ENCODE assay signal across 21 mouse cellular contexts in genomic region chr3:95136336-95136735, GRCm38 (mm10). TPM values are rescaled to one million over a fixed set of nuclear protein-coding genes. Genes with fewer than 3 reads are reported as not detected.
DNase-seq lines count a peak whose midpoint lies in the region; ATAC-seq and TF ChIP-seq lines count a peak whose summit lies in the region.
"Had no signal": no experiment of that assay in that cellular context is flagged by ENCODE, and none has a peak within 500 bp of the region (broad histone marks: within the 10 kb centered on the region; RNA-seq: fewer than 3 reads in every experiment).

No protein-coding gene starts in this region.

- peaks cover 11% of the 10 kb centered on the region for H3K4me1 ChIP-seq in midbrain, embryonic 11.5 days (ENCODE audit: control insufficient read depth, insufficient read depth, low read length)
- H3K4me1 ChIP-seq in midbrain, embryonic 16.5 days (ENCODE audit: control insufficient read depth, insufficient read depth, low read length): peaks cover 20% of the 10 kb centered on the region
- peaks cover 29% of the 10 kb centered on the region for H3K4me1 ChIP-seq in bone marrow macrophage, adult 2 months (ENCODE audit: control insufficient read depth, insufficient read depth, low read length)

- no peak overlapping the region for H3K4me3 ChIP-seq in midbrain, embryonic 11.5 days (ENCODE audit: low read depth, low read length)
- no peak overlapping the region for H3K4me3 ChIP-seq in midbrain, embryonic 16.5 days (ENCODE audit: low read depth, low read length)
- H3K4me3 ChIP-seq in bone marrow macrophage, adult 2 months (ENCODE audit: insufficient read depth, low read length): peak overlapping the region; percentile 30; the same call in 1 of the 2 replicates
- H3K4me3 ChIP-seq in macrophage (ENCODE audit: inconsistent target): no peak overlapping the region
- H3K4me3 ChIP-seq: forebrain, embryonic 13.5 days had no signal

- no peak for TF ChIP-seq CTCF in bone marrow macrophage, adult 2 months (IDR thresholded peaks at IDR 0.05; ENCODE audit: low read depth, low read length)

- no peaks in the 10 kb centered on the region for H3K27me3 ChIP-seq in midbrain, embryonic 11.5 days (ENCODE audit: control insufficient read depth, insufficient read depth, low read length)
- H3K27me3 ChIP-seq in midbrain, embryonic 16.5 days (ENCODE audit: control insufficient read depth, insufficient read depth, low read depth, low read length): no peaks in the 10 kb centered on the region
- H3K27me3 ChIP-seq: forebrain, embryonic 13.5 days; heart, embryonic 13.5 days; limb, embryonic 13.5 days; lung, embryonic 15.5 days; neural tube, embryonic 15.5 days had no signal

- 94% methylated on average over 3 of the region's 3 CpGs for WGBS in midbrain, embryonic 11.5 days
- 98% methylated on average over 3 of the region's 3 CpGs for WGBS in midbrain, embryonic 16.5 days
- WGBS in macrophage (ENCODE audit: missing documents): 2% methylated on average over 3 of the region's 3 CpGs

- no peak overlapping the region for H3K4me2 ChIP-seq in midbrain, embryonic 11.5 days
- no peak overlapping the region for H3K4me2 ChIP-seq in midbrain, embryonic 16.5 days (ENCODE audit: low read length)
- H3K4me2 ChIP-seq: forebrain, embryonic 13.5 days had no signal

- peaks cover 45% of the 10 kb centered on the region for H3K79me2 ChIP-seq in macrophage (ENCODE audit: inconsistent target)

- H3K27ac ChIP-seq in midbrain, embryonic 11.5 days (ENCODE audit: low read depth, low read length): no peak overlapping the region
- H3K27ac ChIP-seq in midbrain, embryonic 16.5 days (ENCODE audit: low read length): no peak overlapping the region
- H3K27ac ChIP-seq in bone marrow macrophage, adult 2 months (ENCODE audit: insufficient read depth, low read depth, low read length): peak overlapping the region; percentile 96
- peak overlapping the region; percentile 92 for H3K27ac ChIP-seq in macrophage
- H3K27ac ChIP-seq: forebrain, embryonic 13.5 days; heart, embryonic 13.5 days; limb, embryonic 13.5 days; lung, embryonic 15.5 days; neural tube, embryonic 15.5 days had no signal

- H3K36me3 ChIP-seq in midbrain, embryonic 11.5 days (ENCODE audit: control insufficient read depth, insufficient read depth, low read length): peaks cover 2% of the 10 kb centered on the region; the same call in 1 of the 2 replicates
- H3K36me3 ChIP-seq in midbrain, embryonic 16.5 days (ENCODE audit: control insufficient read depth, insufficient read depth, low read length): peaks cover 7% of the 10 kb centered on the region; the same call in 1 of the 2 replicates
- peaks cover 8% of the 10 kb centered on the region; the same call in 1 of the 2 replicates for H3K36me3 ChIP-seq in macrophage (ENCODE audit: inconsistent target)

- DNase-seq in CD4-positive, CD25-positive, alpha-beta regulatory T cell, adult 2 months (ENCODE audit: low read depth, low spot score): peak; percentile 21
- peak; percentile 45 for DNase-seq in midbrain, embryonic 11.5 days (ENCODE audit: low spot score, missing footprints)
- DNase-seq in embryo, embryonic 11 days: no peak
- no peak for DNase-seq in thymus, postnatal 0 days (ENCODE audit: low spot score)
- DNase-seq: adrenal gland, postnatal 36 days; cerebellum, postnatal 10 days; gastrocnemius, postnatal 25 days; heart, postnatal 36 days; kidney, postnatal 14 days had no signal

- no peak overlapping the region for H3K9ac ChIP-seq in midbrain, embryonic 11.5 days (ENCODE audit: low read length)
- no peak overlapping the region for H3K9ac ChIP-seq in midbrain, embryonic 16.5 days (ENCODE audit: low read depth, low read length)
- H3K9ac ChIP-seq: forebrain, embryonic 13.5 days; lung, embryonic 15.5 days; neural tube, embryonic 15.5 days had no signal

- no peak for ATAC-seq in CD4-positive, CD25-positive, alpha-beta regulatory T cell, adult 4 months
- ATAC-seq in midbrain, embryonic 11.5 days (ENCODE audit: low FRiP score): no peak
- ATAC-seq in midbrain, embryonic 16.5 days: no peak
- ATAC-seq: forebrain, embryonic 13.5 days; hindbrain, embryonic 16.5 days; intestine, postnatal 0 days had no signal

- H3K9me3 ChIP-seq in midbrain, embryonic 11.5 days (ENCODE audit: control insufficient read depth, low read length): no peaks in the 10 kb centered on the region
- no peaks in the 10 kb centered on the region for H3K9me3 ChIP-seq in midbrain, embryonic 16.5 days (replicated peaks; ENCODE audit: control insufficient read depth, low read length, poor library complexity, severe bottlenecking)
- H3K9me3 ChIP-seq: forebrain, embryonic 13.5 days; heart, embryonic 13.5 days; limb, embryonic 13.5 days; lung, embryonic 15.5 days; neural tube, embryonic 15.5 days had no signal

- TF ChIP-seq POLR2A in bone marrow macrophage, adult 2 months (IDR thresholded peaks at IDR 0.05; ENCODE audit: borderline replicate concordance, low read depth, low read length): no peak

RNA-seq across cellular contexts. Expression of gene Lysmd1, which starts 2.4 kb away (rescaled TPM):
- polyA plus RNA-seq in CD4-positive, CD25-positive, alpha-beta regulatory T cell, adult 4 months (2017; shearing (Covaris generic)): 10 to 100 TPM; 25.4 to 43.9 TPM
- polyA plus RNA-seq in midbrain, embryonic 11.5 days (2014; fragmentation: Nextera tagmentation; extraction: Ambion mirVana): 16.1 and 17.4 TPM in 2 replicates
- polyA plus RNA-seq in midbrain, embryonic 16.5 days (2015; fragmentation: Nextera tagmentation; extraction: Ambion mirVana): 53.8 and 57.6 TPM in 2 replicates
- 5.6 and 6.0 TPM in 2 replicates for polyA plus RNA-seq in bone marrow macrophage, adult 2 months (2012; ENCODE audit: insufficient read depth, insufficient read length, missing spikeins)
- total RNA-seq in macrophage (2018; cell fraction: chromatin; rRNA removed): 1 to 10 TPM in 18 of 26 experiments, under 1 TPM in 5, not detected in 3; 0.29 to 8.3 (median 2.8) TPM
- total RNA-seq in macrophage (2018; cell fraction: cytosol; rRNA removed): 1 to 10 TPM; 1.3 to 8.3 (median 6.0) TPM
- total RNA-seq in macrophage (2018; cell fraction: nucleus; rRNA removed): 10 to 100 TPM in 4 of 26 experiments, 1 to 10 TPM in 21, under 1 TPM in 1; 0.76 to 12.4 (median 4.7) TPM
- 3.6 to 5.0 TPM (median 5.0 TPM) in 3 replicates for polyA plus RNA-seq in macrophage (2018)
- 21.1 and 23.4 TPM in 2 replicates for polyA plus RNA-seq in thymus, postnatal 0 days (2015; fragmentation: Nextera tagmentation; extraction: Ambion mirVana)

RNA-seq across cellular contexts. Expression of gene Scnm1, which starts 2.5 kb away (rescaled TPM):
- polyA plus RNA-seq in CD4-positive, CD25-positive, alpha-beta regulatory T cell, adult 4 months (2017; shearing (Covaris generic)): 100 to 1,000 TPM; 110 TPM
- 84.9 and 86.3 TPM in 2 replicates for polyA plus RNA-seq in midbrain, embryonic 11.5 days (2014; fragmentation: Nextera tagmentation; extraction: Ambion mirVana)
- 79.5 and 79.8 TPM in 2 replicates for polyA plus RNA-seq in midbrain, embryonic 16.5 days (2015; fragmentation: Nextera tagmentation; extraction: Ambion mirVana)
- polyA plus RNA-seq in bone marrow macrophage, adult 2 months (2012; ENCODE audit: insufficient read depth, insufficient read length, missing spikeins): 88.6 and 112 TPM in 2 replicates
- 100 to 1,000 TPM in 2 of 26 experiments, 10 to 100 TPM in 24; 25.3 to 107 (median 69.8) TPM for total RNA-seq in macrophage (2018; cell fraction: chromatin; rRNA removed)
- 10 to 100 TPM; 16.7 to 49.0 (median 36.7) TPM for total RNA-seq in macrophage (2018; cell fraction: cytosol; rRNA removed)
- total RNA-seq in macrophage (2018; cell fraction: nucleus; rRNA removed): 100 to 1,000 TPM in 2 of 26 experiments, 10 to 100 TPM in 24; 33.6 to 120 (median 51.4) TPM
- 24.9 to 62.9 TPM (median 34.6 TPM) in 3 replicates for polyA plus RNA-seq in macrophage (2018)
- polyA plus RNA-seq in thymus, postnatal 0 days (2015; fragmentation: Nextera tagmentation; extraction: Ambion mirVana): 77.4 and 81.3 TPM in 2 replicates

RNA-seq across cellular contexts. Expression of gene Tnfaip8l2, which starts 5.8 kb away (rescaled TPM):
- 100 to 1,000 TPM; 238 to 312 TPM for polyA plus RNA-seq in CD4-positive, CD25-positive, alpha-beta regulatory T cell, adult 4 months (2017; shearing (Covaris generic))
- 2.2 and 2.9 TPM in 2 replicates for polyA plus RNA-seq in midbrain, embryonic 11.5 days (2014; fragmentation: Nextera tagmentation; extraction: Ambion mirVana)
- 2.6 and 3.2 TPM in 2 replicates for polyA plus RNA-seq in midbrain, embryonic 16.5 days (2015; fragmentation: Nextera tagmentation; extraction: Ambion mirVana)
- polyA plus RNA-seq in bone marrow macrophage, adult 2 months (2012; ENCODE audit: insufficient read depth, insufficient read length, missing spikeins): 235 and 240 TPM in 2 replicates
- 10 to 100 TPM in 25 of 26 experiments, 1 to 10 TPM in 1; 8.2 to 59.4 (median 20.7) TPM for total RNA-seq in macrophage (2018; cell fraction: chromatin; rRNA removed)
- total RNA-seq in macrophage (2018; cell fraction: cytosol; rRNA removed): 100 to 1,000 TPM in 16 of 26 experiments, 10 to 100 TPM in 10; 31.6 to 166 (median 120) TPM
- total RNA-seq in macrophage (2018; cell fraction: nucleus; rRNA removed): 10 to 100 TPM; 19.5 to 81.9 (median 34.4) TPM
- 63.7 to 188 TPM (median 64.6 TPM) in 3 replicates for polyA plus RNA-seq in macrophage (2018)
- polyA plus RNA-seq in thymus, postnatal 0 days (2015; fragmentation: Nextera tagmentation; extraction: Ambion mirVana): 39.0 and 41.2 TPM in 2 replicates

RNA-seq across cellular contexts. Expression of gene Tmod4, which starts 12.1 kb away (rescaled TPM):
- polyA plus RNA-seq in CD4-positive, CD25-positive, alpha-beta regulatory T cell, adult 4 months (2017; shearing (Covaris generic)): 1 to 10 TPM; 2.5 TPM
- 0.97 TPM in 1 of 2 replicates, not detected in the other for polyA plus RNA-seq in midbrain, embryonic 11.5 days (2014; fragmentation: Nextera tagmentation; extraction: Ambion mirVana)
- polyA plus RNA-seq in midbrain, embryonic 16.5 days (2015; fragmentation: Nextera tagmentation; extraction: Ambion mirVana): 1.1 TPM in 2 replicates
- polyA plus RNA-seq in bone marrow macrophage, adult 2 months (2012; ENCODE audit: insufficient read depth, insufficient read length, missing spikeins): 0.60 TPM in 1 of 2 replicates, not detected in the other
- total RNA-seq in macrophage (2018; cell fraction: chromatin; rRNA removed): 1 to 10 TPM in 8 of 26 experiments, under 1 TPM in 5, not detected in 13; 0.66 to 2.5 (median 1.2) TPM
- total RNA-seq in macrophage (2018; cell fraction: cytosol; rRNA removed): under 1 TPM in 1 of 26 experiments, not detected in 25; 0.28 TPM
- total RNA-seq in macrophage (2018; cell fraction: nucleus; rRNA removed): 1 to 10 TPM in 6 of 26 experiments, under 1 TPM in 3, not detected in 17; 0.48 to 1.9 (median 1.1) TPM
- not detected in 3 replicates for polyA plus RNA-seq in macrophage (2018)
- polyA plus RNA-seq in thymus, postnatal 0 days (2015; fragmentation: Nextera tagmentation; extraction: Ambion mirVana): 1.6 and 1.8 TPM in 2 replicates

RNA-seq across cellular contexts. Expression of gene Sema6c, which starts 23.9 kb away (rescaled TPM):
- polyA plus RNA-seq in CD4-positive, CD25-positive, alpha-beta regulatory T cell, adult 4 months (2017; shearing (Covaris generic)): under 1 TPM in 1 of 2 experiments, not detected in 1; 0.08 TPM
- 14.1 and 17.8 TPM in 2 replicates for polyA plus RNA-seq in midbrain, embryonic 11.5 days (2014; fragmentation: Nextera tagmentation; extraction: Ambion mirVana)
- polyA plus RNA-seq in midbrain, embryonic 16.5 days (2015; fragmentation: Nextera tagmentation; extraction: Ambion mirVana): 18.9 and 20.9 TPM in 2 replicates
- 1.2 and 1.5 TPM in 2 replicates for polyA plus RNA-seq in bone marrow macrophage, adult 2 months (2012; ENCODE audit: insufficient read depth, insufficient read length, missing spikeins)
- 1 to 10 TPM in 16 of 26 experiments, under 1 TPM in 9, not detected in 1; 0.29 to 5.5 (median 1.4) TPM for total RNA-seq in macrophage (2018; cell fraction: chromatin; rRNA removed)
- total RNA-seq in macrophage (2018; cell fraction: cytosol; rRNA removed): 1 to 10 TPM in 1 of 26 experiments, under 1 TPM in 25; 0.07 to 1.1 (median 0.33) TPM
- 1 to 10 TPM in 7 of 26 experiments, under 1 TPM in 19; 0.17 to 4.9 (median 0.61) TPM for total RNA-seq in macrophage (2018; cell fraction: nucleus; rRNA removed)
- 0.09 to 0.48 TPM in 2 of 3 replicates, not detected in the other for polyA plus RNA-seq in macrophage (2018)
- 1.1 and 1.4 TPM in 2 replicates for polyA plus RNA-seq in thymus, postnatal 0 days (2015; fragmentation: Nextera tagmentation; extraction: Ambion mirVana)
- total RNA-seq: megakaryocyte-erythroid progenitor cell, adult 5-6 weeks had no signal

Comparison
In these comparisons a context has a peak if more than half of its experiments do, and no peak if none do; other contexts are left out.
1. DNase-seq: peak in CD4-positive, CD25-positive, alpha-beta regulatory T cell, adult 2 months (single experiment) and midbrain, embryonic 11.5 days (single experiment); none in embryo, embryonic 11 days (single experiment) and thymus, postnatal 0 days (single experiment).
2. H3K27ac ChIP-seq: peak in bone marrow macrophage, adult 2 months (single experiment) and macrophage (single experiment); none in midbrain, embryonic 11.5 days (single experiment) and midbrain, embryonic 16.5 days (single experiment).